Mouse (Mus musculus): ENCODE data around the gene Dennd6a.

The Dennd6a gene

GRCm38 (mm10) chr14:26576255-26576780 is 2.7 kb downstream of the Dennd6a start:
- no peak for DNase-seq

- DNase-seq, result no peak
These were observed 5.1 kb downstream of the Dennd6a start for GRCm38 (mm10) chr14:26578791-26579191.

GRCm38 (mm10) chr14:26579346-26580343 is 6.0 kb downstream of the Dennd6a start:
- peak; percentile 89 to 90 for DNase-seq

- DNase-seq, result no peak
These were observed 10.0 kb downstream of the Dennd6a start for GRCm38 (mm10) chr14:26583645-26584044.

GRCm38 (mm10) chr14:26587116-26587515 is 13.5 kb downstream of the Dennd6a start:
- DNase-seq, result no peak

- no peak for DNase-seq
These were observed 17.7 kb downstream of the Dennd6a start for GRCm38 (mm10) chr14:26591353-26591752.

- DNase-seq, result no peak
These were observed 19.7 kb downstream of the Dennd6a start for GRCm38 (mm10) chr14:26593281-26593895.

- DNase-seq, result no peak
These were observed 21.5 kb downstream of the Dennd6a start for GRCm38 (mm10) chr14:26595167-26595566.

GRCm38 (mm10) chr14:26595695-26596365 is 22.2 kb downstream of the Dennd6a start:
- DNase-seq, result no peak

- DNase-seq, result no peak
These were observed 31.7 kb downstream of the Dennd6a start for GRCm38 (mm10) chr14:26605354-26605753.

GRCm38 (mm10) chr14:26609674-26610073 is 36.0 kb downstream of the Dennd6a start:
- DNase-seq, result no peak

- no peak for DNase-seq
These were observed 37.0 kb downstream of the Dennd6a start for GRCm38 (mm10) chr14:26610689-26611088.

GRCm38 (mm10) chr14:26625301-26625700 is 51.6 kb downstream of the Dennd6a start:
- DNase-seq, result no peak

- DNase-seq, result no peak
These were observed 53.0 kb downstream of the Dennd6a start for GRCm38 (mm10) chr14:26626605-26627140.

- DNase-seq, result no peak
These were observed 63.6 kb downstream of the Dennd6a start for GRCm38 (mm10) chr14:26637025-26637850.

- peak; percentile 95 to 97 for DNase-seq
These were observed 64.4 kb downstream of the Dennd6a start, which contains the start of gene Arf4 for GRCm38 (mm10) chr14:26637851-26638707. TSS of gene Arf4 (plus strand) at chr14:26638074.

- DNase-seq, result peak; percentile 45 to 56
These were observed 65.0 kb downstream of the Dennd6a start for GRCm38 (mm10) chr14:26638708-26639084.

- no peak for DNase-seq
These were observed 65.6 kb downstream of the Dennd6a start for GRCm38 (mm10) chr14:26639251-26639650.

- no peak for DNase-seq
These were observed 66.3 kb downstream of the Dennd6a start for GRCm38 (mm10) chr14:26639961-26640360.

- DNase-seq, result no peak
These were observed 69.5 kb downstream of the Dennd6a start for GRCm38 (mm10) chr14:26643006-26643624.

Data from spleen, adult 18-20 months (tissue).